Mouse (Mus musculus): ENCODE measurements around the gene Atp7a. TPM values are rescaled to one million over a fixed set of nuclear protein-coding genes. Genes with fewer than 3 reads are reported as not detected.
"Not testable (repeated sequence)": the region's sequence is repeated elsewhere in the genome, so short reads cannot be mapped to it uniquely, and the experiment has no call there.

Gene Atp7a
- 8.3 and 21.2 TPM in 2 replicates for polyA plus RNA-seq (2014; fragmentation: Nextera tagmentation; extraction: Ambion mirVana)

GRCm38 (mm10) chrX:106026418-106027342 lies at the start of gene Atp7a:
Atp7a (plus strand) TSS chrX:106027276.
- Histone ChIP-seq H3K9me3 (ENCODE audit: control insufficient read depth, low read length) (no peaks in the 10 kb centered on the region), H3K4me3 (replicated peaks; ENCODE audit: low read depth, low read length) (peak within 1 kb of the TSS; percentile 51), H3K36me3 (ENCODE audit: control insufficient read depth, insufficient read depth, low read length) (no peaks in the 10 kb centered on the region), H3K4me2 (ENCODE audit: low read length) (peak within 1 kb of the TSS; percentile 60), H3K9ac (replicated peaks; ENCODE audit: low read length) (peak within 1 kb of the TSS; percentile 54), H3K4me1 (ENCODE audit: control insufficient read depth, insufficient read depth, low read length) (0 out of 2 replicates have a peak, but pooled peaks cover 8% of the 10 kb centered on the region), H3K27ac (replicated peaks; ENCODE audit: low read depth, low read length) (peak within 1 kb of the TSS; percentile 68; the same call in 1 of the 2 replicates), H3K27me3 (ENCODE audit: control insufficient read depth, insufficient read depth, low read length) (no peaks in the 10 kb centered on the region)
- DNase-seq (peak; percentile 95), ATAC-seq (ENCODE audit: low FRiP score, low TSS enrichment) (peak; percentile 97)
- 22% methylated on average over 36 of the region's 36 CpGs for WGBS

GRCm38 (mm10) chrX:106001605-106002004 lies 25.5 kb upstream of the Atp7a start:
- Histone ChIP-seq H3K9me3 (ENCODE audit: control insufficient read depth, low read length) (no peaks in the 10 kb centered on the region), H3K4me2 (ENCODE audit: low read length) (no peak overlapping the region), H3K36me3 (ENCODE audit: control insufficient read depth, insufficient read depth, low read length) (no peaks in the 10 kb centered on the region), H3K27me3 (ENCODE audit: control insufficient read depth, insufficient read depth, low read length) (no peaks in the 10 kb centered on the region), H3K4me3 (replicated peaks; ENCODE audit: low read depth, low read length) (no peak overlapping the region), H3K4me1 (ENCODE audit: control insufficient read depth, insufficient read depth, low read length) (no peaks in the 10 kb centered on the region), H3K27ac (replicated peaks; ENCODE audit: low read depth, low read length) (no peak overlapping the region), H3K9ac (replicated peaks; ENCODE audit: low read length) (no peak overlapping the region)
- ATAC-seq (ENCODE audit: low FRiP score, low TSS enrichment): no peak
- no peak for DNase-seq
- 77% methylated on average over 1 of the region's 1 CpGs for WGBS

GRCm38 (mm10) chrX:106010762-106011161 lies 16.3 kb upstream of the Atp7a start:
- H3K27ac ChIP-seq (replicated peaks; ENCODE audit: low read depth, low read length): no peak overlapping the region

GRCm38 (mm10) chrX:106011465-106012159 lies 15.5 kb upstream of the Atp7a start, which contains the start of gene Magt1:
Magt1 (minus strand) TSS chrX:106011906.
- Histone ChIP-seq H3K4me2 (ENCODE audit: low read length) (peak within 1 kb of the TSS; percentile 57), H3K27ac (replicated peaks; ENCODE audit: low read depth, low read length) (peak within 1 kb of the TSS; percentile 83), H3K27me3 (ENCODE audit: control insufficient read depth, insufficient read depth, low read length) (no peaks in the 10 kb centered on the region), H3K9me3 (ENCODE audit: control insufficient read depth, low read length) (no peaks in the 10 kb centered on the region), H3K36me3 (ENCODE audit: control insufficient read depth, insufficient read depth, low read length) (no peaks in the 10 kb centered on the region), H3K9ac (replicated peaks; ENCODE audit: low read length) (peak within 1 kb of the TSS; percentile 34), H3K4me1 (ENCODE audit: control insufficient read depth, insufficient read depth, low read length) (no peaks in the 10 kb centered on the region), H3K4me3 (replicated peaks; ENCODE audit: low read depth, low read length) (peak within 1 kb of the TSS; percentile 50)
- ATAC-seq (ENCODE audit: low FRiP score, low TSS enrichment): peak; percentile 93
- peak; percentile 91 for DNase-seq
- 16% methylated on average over 42 of the region's 45 CpGs for WGBS

More at GRCm38 (mm10) chrX:106010762-106011161, 16.3 kb upstream of the Atp7a start:
- DNase-seq (no peak), ATAC-seq (ENCODE audit: low FRiP score, low TSS enrichment) (no peak)
- H3K4me1 ChIP-seq (ENCODE audit: control insufficient read depth, insufficient read depth, low read length): no peaks in the 10 kb centered on the region
- H3K4me2 ChIP-seq (ENCODE audit: low read length): peak overlapping the region; percentile 57
- H3K9ac ChIP-seq (replicated peaks; ENCODE audit: low read length): peak overlapping the region; percentile 34; the same call in 1 of the 2 replicates
- H3K36me3 ChIP-seq (ENCODE audit: control insufficient read depth, insufficient read depth, low read length): no peaks in the 10 kb centered on the region
- WGBS: 11% methylated on average over 3 of the region's 3 CpGs
- no peaks in the 10 kb centered on the region for H3K9me3 ChIP-seq (ENCODE audit: control insufficient read depth, low read length)
- no peaks in the 10 kb centered on the region for H3K27me3 ChIP-seq (ENCODE audit: control insufficient read depth, insufficient read depth, low read length)
- peak overlapping the region; percentile 50 for H3K4me3 ChIP-seq (replicated peaks; ENCODE audit: low read depth, low read length)

- DNase-seq (no peak), ATAC-seq (ENCODE audit: low FRiP score, low TSS enrichment) (no peak)
- H3K27ac ChIP-seq (replicated peaks; ENCODE audit: low read depth, low read length): peak overlapping the region; percentile 83
- no peaks in the 10 kb centered on the region for H3K4me1 ChIP-seq (ENCODE audit: control insufficient read depth, insufficient read depth, low read length)
- H3K36me3 ChIP-seq (ENCODE audit: control insufficient read depth, insufficient read depth, low read length): no peaks in the 10 kb centered on the region
- no peaks in the 10 kb centered on the region for H3K9me3 ChIP-seq (ENCODE audit: control insufficient read depth, low read length)
- no peak overlapping the region; the same call in 1 of the 2 replicates for H3K9ac ChIP-seq (replicated peaks; ENCODE audit: low read length)
- H3K27me3 ChIP-seq (ENCODE audit: control insufficient read depth, insufficient read depth, low read length): no peaks in the 10 kb centered on the region
- 66% methylated on average over 3 of the region's 3 CpGs for WGBS
- peak overlapping the region; percentile 45 for H3K4me2 ChIP-seq (ENCODE audit: low read length)
- peak overlapping the region; percentile 50 for H3K4me3 ChIP-seq (replicated peaks; ENCODE audit: low read depth, low read length)
Observed at GRCm38 (mm10) chrX:106012559-106012958, 14.5 kb upstream of the Atp7a start.

- ATAC-seq (ENCODE audit: low FRiP score, low TSS enrichment) (no peak), DNase-seq (peak; percentile 80)
- Histone ChIP-seq H3K27me3 (ENCODE audit: control insufficient read depth, insufficient read depth, low read length) (no peaks in the 10 kb centered on the region), H3K9me3 (ENCODE audit: control insufficient read depth, low read length) (no peaks in the 10 kb centered on the region), H3K4me2 (ENCODE audit: low read length) (no peak overlapping the region), H3K4me3 (replicated peaks; ENCODE audit: low read depth, low read length) (no peak overlapping the region), H3K4me1 (ENCODE audit: control insufficient read depth, insufficient read depth, low read length) (no peaks in the 10 kb centered on the region), H3K36me3 (ENCODE audit: control insufficient read depth, insufficient read depth, low read length) (no peaks in the 10 kb centered on the region), H3K27ac (replicated peaks; ENCODE audit: low read depth, low read length) (no peak overlapping the region), H3K9ac (replicated peaks; ENCODE audit: low read length) (no peak overlapping the region)
- WGBS: 37% methylated on average over 2 of the region's 2 CpGs
Observed at GRCm38 (mm10) chrX:106013217-106013616, 13.9 kb upstream of the Atp7a start.

- not testable (repeated sequence) for H3K27ac ChIP-seq (replicated peaks; ENCODE audit: low read depth, low read length); H3K9me3 ChIP-seq (ENCODE audit: control insufficient read depth, low read length); DNase-seq; H3K9ac ChIP-seq (replicated peaks; ENCODE audit: low read length); H3K4me1 ChIP-seq (ENCODE audit: control insufficient read depth, insufficient read depth, low read length); ATAC-seq (ENCODE audit: low FRiP score, low TSS enrichment); H3K36me3 ChIP-seq (ENCODE audit: control insufficient read depth, insufficient read depth, low read length); H3K4me3 ChIP-seq (replicated peaks; ENCODE audit: low read depth, low read length); H3K27me3 ChIP-seq (ENCODE audit: control insufficient read depth, insufficient read depth, low read length)
- peak overlapping the region; percentile 31; the same call in 1 of the 2 replicates for H3K4me2 ChIP-seq (ENCODE audit: low read length)
- 65% methylated on average over 2 of the region's 2 CpGs for WGBS
Observed at GRCm38 (mm10) chrX:106014741-106015377, 12.2 kb upstream of the Atp7a start.

Data from midbrain, embryonic 14.5 days (tissue).